Mouse (Mus musculus) right cerebral cortex, postnatal 14 days (tissue): ENCODE results near the gene 4921511C20Rik.

Source experiments
- DNase-seq: peaks from one replicate; pipeline ENCODE4 v3.0.0; 2022

4921511C20Rik gene

DNA sequence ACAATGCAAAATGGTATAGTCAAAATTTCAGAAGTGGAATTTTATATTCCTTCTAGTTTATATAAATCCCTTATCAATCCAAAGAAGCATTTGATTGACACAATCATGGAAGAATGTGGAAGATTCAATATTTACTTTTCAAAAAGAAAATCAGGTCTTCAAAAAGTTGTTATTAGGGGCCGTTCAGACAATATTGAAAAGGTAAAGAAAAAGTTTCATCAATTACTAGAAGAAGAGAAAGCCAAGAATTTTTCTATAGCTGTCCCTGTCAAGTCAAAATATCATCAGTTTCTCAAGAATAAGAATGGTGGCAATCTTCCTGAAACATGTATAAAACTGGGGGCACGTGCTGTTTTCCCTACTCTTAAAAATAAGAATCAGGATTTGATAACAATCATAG, at the start of gene 4921511C20Rik:
4921511C20Rik (plus strand) TSS at position 301 of the 400 bp plus-strand sequence.
- no peak for DNase-seq
